Mouse (Mus musculus) C2C12 (cell line): Measurements from ENCODE around the gene Wdr35. TPM values are rescaled to one million over a fixed set of nuclear protein-coding genes. Genes with fewer than 3 reads are reported as not detected.

Source experiments
- H3K27me3 ChIP-seq: one replicate; pipeline ENCODE4 v1.6.1; 2011; ENCODE audit not compliant: control insufficient read depth, insufficient read depth, insufficient read length
- H3K36me3 ChIP-seq: one replicate; pipeline ENCODE4 v1.6.1; 2011; ENCODE audit not compliant: control insufficient read depth, insufficient read depth
- H3K4me3 ChIP-seq: one replicate; pipeline ENCODE4 v1.5.1; 2011; ENCODE audit warnings: mild to moderate bottlenecking, control low read depth; ENCODE audit not compliant: poor library complexity, insufficient read depth, severe bottlenecking
- H3K79me2 ChIP-seq: one replicate; pipeline ENCODE4 v1.6.1; 2011; ENCODE audit not compliant: control insufficient read depth, insufficient read depth
- H3K79me3 ChIP-seq: one replicate; pipeline ENCODE4 v1.6.1; 2011; ENCODE audit warnings: low read depth, control low read depth
- H3ac ChIP-seq: one replicate; pipeline ENCODE3; 2011; ENCODE audit warnings: low read depth; ENCODE audit not compliant: control insufficient read depth, insufficient read length
- CEBPB ChIP-seq: IDR thresholded peaks from one replicate; pipeline ENCODE4 v1.6.1; 2011; ENCODE audit warnings: low read depth, mild to moderate bottlenecking, control low read depth, moderate library complexity
- CTCF ChIP-seq: IDR thresholded peaks from one replicate; pipeline ENCODE4 v1.5.1; 2011; ENCODE audit not compliant: control insufficient read depth, insufficient read depth, insufficient read length
- FOSL1 ChIP-seq: IDR thresholded peaks from one replicate; pipeline ENCODE4 v1.8.0; 2011; ENCODE audit warnings: mild to moderate bottlenecking, low read length; ENCODE audit not compliant: poor library complexity, insufficient read depth, severe bottlenecking
- MAX ChIP-seq: IDR thresholded peaks from one replicate; pipeline ENCODE4 v1.6.1; 2011; ENCODE audit warnings: mild to moderate bottlenecking, control low read depth
- MYOD1 ChIP-seq: IDR thresholded peaks from one replicate; pipeline ENCODE4 v1.6.1; 2011; ENCODE audit warnings: low read depth; ENCODE audit not compliant: control insufficient read depth, insufficient read length
- MYOG ChIP-seq: IDR thresholded peaks from one replicate; pipeline ENCODE4 v1.6.1; 2011; ENCODE audit not compliant: control insufficient read depth, insufficient read length; ENCODE audit errors: extremely low read depth
- USF1 ChIP-seq: IDR thresholded peaks from one replicate; pipeline ENCODE4 v1.6.1; 2011; ENCODE audit warnings: low read depth, mild to moderate bottlenecking, control low read depth, moderate library complexity
- polyA plus RNA-seq: library from polyadenylated mRNA; unstranded; fragments of >200 nt; fragmentation: generic; extraction: Trizol; gene quantifications from one replicate; pipeline ENCODE4 v1.2.1, GENCODE M21; 2012; ENCODE audit warnings: missing spikeins

Wdr35 gene
- polyA plus RNA-seq, 1 experiment, result 9.1 TPM

DNA sequence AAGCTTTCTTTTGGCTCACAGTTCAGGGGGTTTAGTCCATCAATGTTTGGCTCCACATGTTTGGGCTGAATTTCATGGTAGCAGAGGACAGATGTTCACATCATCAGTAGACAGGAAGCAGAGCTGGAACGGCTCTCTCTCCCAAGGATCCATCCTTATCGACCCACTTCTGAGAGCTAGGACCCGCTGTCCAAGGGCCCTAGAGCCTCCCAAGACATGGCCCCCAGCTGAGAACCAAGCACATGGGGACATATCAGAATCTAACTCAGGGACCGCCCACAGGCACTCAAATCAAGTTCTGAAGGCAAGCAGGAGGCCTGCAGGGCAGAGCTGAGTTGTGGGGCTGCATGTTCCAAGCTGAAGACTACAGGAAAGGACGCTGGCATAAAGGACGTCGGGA lies 71.0 kb downstream of the Wdr35 start:
- no peak overlapping the region for H3ac ChIP-seq
- H3K79me2 ChIP-seq, result no peaks in the 10 kb centered on the region
- TF ChIP-seq FOSL1, result no peak
- TF ChIP-seq MYOD1, result no peak
- no peaks in the 10 kb centered on the region for H3K79me3 ChIP-seq
- no peak overlapping the region for H3K4me3 ChIP-seq
- H3K36me3 ChIP-seq, result no peaks in the 10 kb centered on the region
- no peaks in the 10 kb centered on the region for H3K27me3 ChIP-seq

- no peaks in the 10 kb centered on the region for H3K36me3 ChIP-seq
- no peaks in the 10 kb centered on the region for H3K79me3 ChIP-seq
- TF ChIP-seq MYOG, result no peak
- TF ChIP-seq MYOD1, result no peak
- TF ChIP-seq MAX, result no peak
- TF ChIP-seq CTCF, result no peak
- TF ChIP-seq FOSL1, result no peak
- no peak for TF ChIP-seq USF1
- no peak for TF ChIP-seq CEBPB
- H3ac ChIP-seq, result no peak overlapping the region
- H3K27me3 ChIP-seq, result no peaks in the 10 kb centered on the region
- no peaks in the 10 kb centered on the region for H3K79me2 ChIP-seq
- H3K4me3 ChIP-seq, result no peak overlapping the region
Observed at GRCm38 (mm10) chr12:9046674-9047073, 73.0 kb downstream of the Wdr35 start.

DNA sequence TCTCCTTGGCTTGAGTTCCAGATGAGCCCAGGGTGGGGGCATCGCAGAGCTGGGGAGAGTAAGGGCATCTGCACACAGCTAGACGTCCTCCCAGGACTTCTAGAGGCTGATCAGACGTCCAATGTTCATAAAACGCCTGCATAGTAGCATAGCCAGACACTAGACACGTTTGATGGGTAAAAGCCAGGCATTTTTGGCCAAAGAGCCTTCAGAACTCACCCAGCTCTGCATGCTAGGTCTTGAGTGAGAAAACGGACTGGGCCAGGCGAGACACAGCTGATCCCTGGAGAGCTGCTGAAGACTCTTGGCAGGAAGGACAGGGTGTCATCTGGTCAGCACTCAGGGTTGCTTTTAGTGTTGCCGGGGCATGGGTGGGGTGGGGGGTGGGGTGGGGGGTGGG lies 74.4 kb downstream of the Wdr35 start:
- TF ChIP-seq CEBPB (no peak), MYOD1 (no peak), CTCF (no peak), MYOG (no peak), FOSL1 (no peak), MAX (no peak), USF1 (no peak)
- no peak overlapping the region for H3K4me3 ChIP-seq
- no peaks in the 10 kb centered on the region for H3K27me3 ChIP-seq
- no peaks in the 10 kb centered on the region for H3K36me3 ChIP-seq
- H3ac ChIP-seq, result no peak overlapping the region
- no peaks in the 10 kb centered on the region for H3K79me2 ChIP-seq
- no peaks in the 10 kb centered on the region for H3K79me3 ChIP-seq

GRCm38 (mm10) chr12:9050824-9051223 lies 77.1 kb downstream of the Wdr35 start:
- Histone ChIP-seq H3K27me3 (no peaks in the 10 kb centered on the region), H3K4me3 (no peak overlapping the region), H3ac (no peak overlapping the region), H3K79me3 (no peaks in the 10 kb centered on the region), H3K79me2 (no peaks in the 10 kb centered on the region), H3K36me3 (no peaks in the 10 kb centered on the region)
- no peak for TF ChIP-seq FOSL1
- no peak for TF ChIP-seq MYOG
- no peak for TF ChIP-seq CEBPB
- TF ChIP-seq MYOD1, result no peak
- no peak for TF ChIP-seq MAX
- TF ChIP-seq USF1, result no peak
- TF ChIP-seq CTCF, result no peak

GRCm38 (mm10) chr12:9052075-9052829 lies 78.6 kb downstream of the Wdr35 start:
- TF ChIP-seq MYOG, result no peak
- peak; percentile 65 for TF ChIP-seq MYOD1
- TF ChIP-seq FOSL1, result no peak
- peak; percentile 90 for TF ChIP-seq MAX
- TF ChIP-seq CEBPB, result no peak
- no peak for TF ChIP-seq USF1
- peak; percentile 87 for TF ChIP-seq CTCF
- Histone ChIP-seq H3K27me3 (no peaks in the 10 kb centered on the region), H3K79me3 (no peaks in the 10 kb centered on the region), H3K4me3 (no peak overlapping the region), H3K36me3 (no peaks in the 10 kb centered on the region), H3ac (no peak overlapping the region), H3K79me2 (no peaks in the 10 kb centered on the region)

DNA sequence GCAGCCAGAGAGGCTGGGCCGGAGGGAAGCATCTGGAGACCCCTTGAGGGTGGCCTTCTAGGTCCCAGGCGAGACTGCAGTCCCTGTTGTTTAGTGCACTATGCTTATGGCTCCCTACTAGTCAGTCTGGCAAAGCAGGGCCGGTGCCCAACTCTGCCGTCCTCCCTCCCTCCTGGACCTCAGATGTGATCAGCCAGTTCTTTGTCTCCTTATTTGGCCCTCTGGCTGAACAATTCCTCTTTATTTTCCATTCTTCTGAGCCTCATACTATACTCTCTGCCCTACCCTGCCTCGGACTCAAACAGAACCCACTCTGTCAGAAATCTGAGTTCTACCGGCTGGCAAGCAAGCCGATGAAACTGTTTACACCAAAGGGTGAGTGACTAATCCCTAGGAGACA lies 79.7 kb downstream of the Wdr35 start:
- Histone ChIP-seq H3K79me2 (no peaks in the 10 kb centered on the region), H3ac (no peak overlapping the region), H3K36me3 (no peaks in the 10 kb centered on the region), H3K79me3 (no peaks in the 10 kb centered on the region), H3K4me3 (no peak overlapping the region), H3K27me3 (no peaks in the 10 kb centered on the region)
- TF ChIP-seq MYOD1, result no peak
- TF ChIP-seq FOSL1, result no peak
- no peak for TF ChIP-seq MAX
- TF ChIP-seq CTCF, result no peak
- no peak for TF ChIP-seq CEBPB
